Mouse (Mus musculus) cortical plate, adult 2 months (tissue): ENCODE measurements around the gene Tlr6.

Experiments used
- CTCF ChIP-seq: fragments of 200-500 bp; IDR thresholded peaks from 2 replicates; pipeline ENCODE4 v1.5.1; 2011; ENCODE audit warnings: mild to moderate bottlenecking, control low read depth, low read length; ENCODE audit not compliant: insufficient read depth; ENCODE audit errors: extremely low read depth
- POLR2A ChIP-seq: fragments of 200-500 bp; IDR thresholded peaks from 2 replicates; pipeline ENCODE4 v1.6.1; 2011; ENCODE audit warnings: mild to moderate bottlenecking, low read length, control low read depth; ENCODE audit not compliant: insufficient read depth; ENCODE audit errors: extremely low read depth

DNA sequence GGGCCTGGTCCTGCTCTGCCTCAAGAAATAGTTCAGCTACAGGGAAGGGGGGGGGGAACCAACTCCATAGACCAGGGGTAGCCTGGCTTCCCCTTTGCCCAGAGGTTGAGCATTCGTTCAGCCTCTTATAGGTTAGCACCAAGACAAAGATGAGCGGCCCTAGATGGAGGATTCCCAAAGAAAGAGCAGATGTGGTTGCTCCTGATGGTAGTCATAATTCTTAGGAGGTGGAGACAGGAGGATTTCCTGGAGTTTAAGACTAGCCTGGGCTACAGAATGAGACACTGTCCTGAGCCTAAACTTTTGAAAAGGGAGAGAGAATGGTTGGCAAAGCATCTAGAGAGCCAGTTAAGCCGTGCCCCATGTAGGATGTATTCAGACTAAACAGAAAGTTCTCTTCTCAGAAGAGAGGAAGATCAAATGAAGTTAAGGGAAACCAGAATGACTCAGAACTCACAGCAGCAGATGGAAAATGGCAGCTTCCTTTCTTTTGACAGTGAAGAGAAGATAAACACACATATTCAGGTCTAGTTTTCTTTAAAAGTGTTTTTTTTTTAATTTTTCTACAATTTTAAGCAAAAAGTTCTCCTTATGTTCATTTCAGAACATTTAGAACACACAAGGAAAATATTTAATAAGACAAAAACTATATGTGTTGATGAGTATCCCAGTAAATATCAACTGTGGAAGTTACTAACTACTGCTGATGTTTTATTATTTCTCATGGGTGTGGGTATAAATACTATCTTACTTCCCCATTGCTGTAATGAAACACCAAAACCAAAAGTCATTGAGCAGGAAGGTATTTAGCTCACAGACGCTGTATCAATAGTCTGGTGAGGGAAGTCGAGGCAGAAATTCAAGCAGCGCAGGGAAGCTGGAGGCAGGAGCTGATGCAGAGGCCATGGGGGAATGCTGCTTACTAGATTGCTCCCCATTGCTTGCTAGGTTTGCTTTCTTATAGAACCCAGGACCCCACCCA is 41.0 kb downstream of the Tlr6 start:
- TF ChIP-seq CTCF, result no peak
- TF ChIP-seq POLR2A, result no peak
